Mouse (Mus musculus) kidney, adult 2 months (tissue): ENCODE measurements at regions not wholly inside any gene's neighbourhood (a gene's known extent, or its start where the extent isn't known, plus 50 kb on each side); places are given as distances from the start of the nearest gene placed in this dataset.

Experiments
- CTCF ChIP-seq: fragments of 200-500 bp; conservative IDR thresholded peaks from 2 replicates; pipeline ENCODE4 v1.5.1; 2011; ENCODE audit warnings: low read depth, mild to moderate bottlenecking, control low read depth, low read length, moderate library complexity, mixed read lengths; ENCODE audit not compliant: insufficient read depth, insufficient read length
- POLR2A ChIP-seq: fragments of 200-500 bp; IDR thresholded peaks from one replicate; pipeline ENCODE4 v1.6.1; 2011; ENCODE audit warnings: low read depth, low read length, control low read depth

GRCm38 (mm10) chr13:6270546-6270945, 277.4 kb upstream of the Pitrm1 start:
- TF ChIP-seq CTCF: no peak
- TF ChIP-seq POLR2A: no peak
